1 mouse cellular context compared by ENCODE assay signal in the genomic region with DNA sequence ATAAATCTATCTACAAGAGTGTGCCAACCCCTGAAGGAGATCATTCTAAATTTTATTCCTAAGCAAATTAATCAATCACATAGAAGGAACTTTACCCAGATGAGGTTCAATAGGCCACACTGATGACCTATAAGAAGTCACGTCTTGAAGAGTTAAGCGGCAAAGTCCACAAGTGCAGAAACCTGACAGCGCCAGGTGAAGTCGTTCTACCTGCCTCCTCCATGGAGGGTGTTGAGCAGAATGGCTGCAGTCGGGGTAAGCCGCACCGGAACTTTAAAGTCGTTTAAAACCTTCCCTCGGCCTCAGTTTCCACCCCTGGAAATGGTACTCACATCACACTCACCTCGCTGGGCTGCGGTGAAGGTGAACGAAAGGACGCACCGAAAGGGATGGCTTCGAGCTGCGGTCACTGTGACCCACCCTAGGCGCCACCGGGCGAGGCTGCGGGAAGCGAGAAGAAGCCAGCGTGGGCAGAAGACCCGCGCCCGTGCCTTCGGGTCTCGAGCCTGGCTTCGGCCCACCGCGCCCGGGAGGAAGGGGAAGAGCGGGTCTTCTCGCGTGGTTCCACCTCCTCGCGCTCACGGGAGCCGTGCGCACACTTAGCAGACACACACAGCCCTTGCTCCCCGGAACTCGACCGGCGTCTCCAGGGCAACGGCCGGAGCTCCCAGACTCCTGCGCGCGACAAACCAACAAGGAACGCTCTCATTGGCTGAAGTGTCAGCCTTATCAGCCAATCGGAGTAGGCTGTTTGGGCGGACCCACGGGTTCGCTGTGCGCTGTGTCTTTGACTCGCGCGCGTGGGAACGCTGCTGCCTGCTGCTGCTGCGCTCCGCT.
TF ChIP-seq lines count a peak whose summit lies in the region.

A gene (minus strand): TSS at position 660 of the 837 bp plus-strand sequence.

TF ChIP-seq in CH12.LX, 34 proteins besides CTCF, POLR2A, EP300 and RAD21 (continued from another document):
- TF ChIP-seq TBP (conservative IDR thresholded peaks at IDR 0.05; ENCODE audit: low read depth, low read length) (no peak; the same call in 1 of the 2 replicates), USF2 (conservative IDR thresholded peaks at IDR 0.05; ENCODE audit: low read depth, low read length) (no peak), CHD1 (IDR thresholded peaks at IDR 0.05; ENCODE audit: low read depth, low read length) (no peak), BHLHE40 (IDR thresholded peaks at IDR 0.05; ENCODE audit: low read depth, low read length) (peak; percentile 82), NELFE (IDR thresholded peaks at IDR 0.05; ENCODE audit: low read depth, low read length) (peak; percentile 91), RCOR1 (conservative IDR thresholded peaks at IDR 0.05; ENCODE audit: low read depth, low read length) (no peak), MAX (IDR thresholded peaks at IDR 0.05; ENCODE audit: low read length) (0 out of 2 replicates have a peak, but pooled peaks have one; percentile 61), JUND (conservative IDR thresholded peaks at IDR 0.05; ENCODE audit: low read depth, low read length) (no peak), E2F4 (IDR thresholded peaks at IDR 0.05; ENCODE audit: insufficient replicate concordance, low read depth, low read length) (no peak), ZC3H11A (IDR thresholded peaks at IDR 0.05; ENCODE audit: low read depth, low read length) (no peak), GABPA (IDR thresholded peaks at IDR 0.05; ENCODE audit: insufficient replicate concordance, low read depth, low read length) (no peak), ZNF384 (IDR thresholded peaks at IDR 0.05; ENCODE audit: low read depth, low read length) (no peak), SMC3 (IDR thresholded peaks at IDR 0.05; ENCODE audit: low read depth, low read length) (no peak), KAT2A (IDR thresholded peaks at IDR 0.05; ENCODE audit: insufficient replicate concordance, low read length) (peak; percentile 81; the same call in 1 of the 2 replicates), CHD2 (IDR thresholded peaks at IDR 0.05; ENCODE audit: low read length) (peak; percentile 96), HCFC1 (IDR thresholded peaks at IDR 0.05; ENCODE audit: low read depth, low read length) (peak; percentile 87), SIN3A (IDR thresholded peaks at IDR 0.05; ENCODE audit: low read length) (peak; percentile 84), MAZ (IDR thresholded peaks at IDR 0.05; ENCODE audit: low read depth, low read length) (no peak)
